Mouse (Mus musculus) G1E (cell line): Measurements from ENCODE around the gene Agpat4. TPM values are rescaled to one million over a fixed set of nuclear protein-coding genes. Genes with fewer than 3 reads are reported as not detected.

ENCODE experiments used
- ATAC-seq: 2 replicates; pipeline ENCODE4 v1.8.0; 2016; ENCODE audit warnings: mild to moderate bottlenecking; ENCODE audit not compliant: insufficient number of reproducible peaks, poor library complexity, low FRiP score, severe bottlenecking; ENCODE audit errors: extremely low read depth
- DNase-seq: peaks from one replicate; pipeline ENCODE4 v3.0.0; 2012; ENCODE audit warnings: low spot score
- H3K27me3 ChIP-seq: 2 replicates; pipeline ENCODE4 v1.6.1; 2012; ENCODE audit warnings: mild to moderate bottlenecking, low read length, inconsistent platforms; ENCODE audit not compliant: insufficient read depth
- H3K36me3 ChIP-seq: replicated peaks from 2 replicates; pipeline ENCODE3; 2012; ENCODE audit warnings: mild to moderate bottlenecking, inconsistent platforms
- H3K4me1 ChIP-seq: 2 replicates; pipeline ENCODE4 v1.6.1; 2012; ENCODE audit warnings: low read depth, low read length, inconsistent platforms, mixed read lengths; ENCODE audit not compliant: insufficient read depth
- H3K4me3 ChIP-seq: 2 replicates; pipeline ENCODE4 v1.5.1; 2012; ENCODE audit warnings: low read depth, mild to moderate bottlenecking, inconsistent platforms, low read length, moderate library complexity, mixed read lengths
- H3K9me3 ChIP-seq: replicated peaks from 2 replicates; pipeline ENCODE4 v1.6.1; 2012; ENCODE audit warnings: inconsistent platforms
- CTCF ChIP-seq: IDR thresholded peaks from 2 replicates; pipeline ENCODE4 v1.5.1; 2012; ENCODE audit warnings: low read depth, low read length, inconsistent platforms, mixed read lengths
- GATA1 ChIP-seq: IDR thresholded peaks from 2 replicates; pipeline ENCODE4 v1.6.1; 2012; ENCODE audit warnings: borderline replicate concordance, low read length, inconsistent platforms, mixed read lengths
- GATA2 ChIP-seq: IDR thresholded peaks from 2 replicates; pipeline ENCODE4 v1.6.1; 2012; ENCODE audit warnings: low read depth, low read length, inconsistent platforms, borderline replicate concordance
- POLR2AphosphoS5 ChIP-seq: IDR thresholded peaks from 2 replicates; pipeline ENCODE4 v1.6.1; 2012; ENCODE audit warnings: low read depth, low read length, inconsistent platforms; ENCODE audit not compliant: insufficient replicate concordance
- TAL1 ChIP-seq: conservative IDR thresholded peaks from 2 replicates; pipeline ENCODE4 v1.6.1; 2012; ENCODE audit warnings: low read depth, low read length, inconsistent platforms, mixed read lengths
- polyA plus RNA-seq: library from polyadenylated mRNA; stranded (reverse); fragments of >175 nt; gene quantifications from 2 replicates; pipeline ENCODE4 v1.2.3, GENCODE M21; 2012
- total RNA-seq, 2 experiments: library from RNA; stranded (forward) in 1 of 2; stranded (reverse) in 1 of 2; fragments of 200-1000 nt in 1 of 2; fragments of >200 nt in 1 of 2; fragmentation: Nextera tagmentation in 1 of 2; gene quantifications; 2 replicates each; pipeline ENCODE4 v1.2.3; 2014 to 2017

Gene Agpat4
- total and polyA plus RNA-seq, 3 experiments = 7.5 to 14.0 (median 11.0) TPM

GRCm38 (mm10) chr17:12264293-12264692 is 145.8 kb downstream of the Agpat4 start:
- TF ChIP-seq POLR2AphosphoS5 (no peak), GATA2 (no peak), GATA1 (no peak)

GRCm38 (mm10) chr17:12265969-12266925 is 147.7 kb downstream of the Agpat4 start:
- Histone ChIP-seq H3K9me3 (no peaks in the 10 kb centered on the region), H3K36me3 (peaks cover 88% of the 10 kb centered on the region), H3K27me3 (no peaks in the 10 kb centered on the region), H3K4me1 (peaks cover 4% of the 10 kb centered on the region), H3K4me3 (no peak overlapping the region)
- no peak for TF ChIP-seq GATA1
- TF ChIP-seq CTCF = no peak
- TF ChIP-seq POLR2AphosphoS5 = no peak
- no peak for TF ChIP-seq TAL1
- DNase-seq (peak; percentile 14), ATAC-seq (no peak)

More at GRCm38 (mm10) chr17:12264293-12264692, 145.8 kb downstream of the Agpat4 start:
- peaks cover 87% of the 10 kb centered on the region for H3K36me3 ChIP-seq
- H3K27me3 ChIP-seq = no peaks in the 10 kb centered on the region
- ATAC-seq (no peak), DNase-seq (no peak)
- H3K4me1 ChIP-seq = peaks cover 4% of the 10 kb centered on the region
- no peaks in the 10 kb centered on the region for H3K9me3 ChIP-seq
- H3K4me3 ChIP-seq = no peak overlapping the region

GRCm38 (mm10) chr17:12268091-12268490 is 149.6 kb downstream of the Agpat4 start:
- H3K9me3 ChIP-seq = no peaks in the 10 kb centered on the region
- H3K4me3 ChIP-seq = no peak overlapping the region
- ATAC-seq (no peak), DNase-seq (no peak)
- TF ChIP-seq GATA1 (no peak), POLR2AphosphoS5 (no peak), GATA2 (no peak), TAL1 (no peak)
- H3K4me1 ChIP-seq = peaks cover 11% of the 10 kb centered on the region
- H3K27me3 ChIP-seq = no peaks in the 10 kb centered on the region
- peaks cover 89% of the 10 kb centered on the region for H3K36me3 ChIP-seq

DNA sequence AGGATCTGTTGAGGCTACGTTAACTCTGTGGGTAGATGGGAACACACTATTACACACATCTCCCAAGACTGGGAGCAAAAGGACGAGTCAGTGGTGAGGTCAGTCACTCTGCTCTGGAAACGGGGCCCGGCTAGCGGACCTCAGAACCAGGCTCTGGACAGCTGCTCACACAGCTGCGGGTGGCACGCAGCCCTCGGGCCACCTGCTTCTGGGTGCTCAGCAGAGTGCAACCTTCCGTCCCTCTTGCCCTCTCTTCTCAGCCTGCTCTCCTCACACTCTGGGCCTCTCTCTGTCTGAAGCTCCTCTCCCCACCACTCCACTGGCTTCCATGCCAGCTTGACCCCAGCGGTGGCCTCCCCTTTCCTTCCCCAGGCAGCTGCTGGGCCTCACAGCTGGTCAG is 150.0 kb downstream of the Agpat4 start:
- peaks cover 14% of the 10 kb centered on the region for H3K4me1 ChIP-seq
- DNase-seq (no peak), ATAC-seq (no peak)
- H3K9me3 ChIP-seq = no peaks in the 10 kb centered on the region
- no peak overlapping the region for H3K4me3 ChIP-seq
- H3K27me3 ChIP-seq = no peaks in the 10 kb centered on the region
- H3K36me3 ChIP-seq = peaks cover 88% of the 10 kb centered on the region
- no peak for TF ChIP-seq TAL1
- TF ChIP-seq GATA2 = no peak
- no peak for TF ChIP-seq CTCF
- TF ChIP-seq GATA1 = no peak
- no peak for TF ChIP-seq POLR2AphosphoS5

Other genes starting within 250 kb of the Agpat4 start
- 27.5 and 28.7 TPM in 2 replicates for gene Map3k4, start 200.1 kb downstream of the Agpat4 start, total RNA-seq (2014; fragmentation: Nextera tagmentation)
- gene Map3k4, start 200.1 kb downstream of the Agpat4 start, total RNA-seq (2017) = 26.8 and 30.6 TPM in 2 replicates
- 40.3 and 55.8 TPM in 2 replicates for gene Map3k4, start 200.1 kb downstream of the Agpat4 start, polyA plus RNA-seq